Mouse (Mus musculus) testis, adult 2 months (tissue): ENCODE data around the gene Gm7534.

ENCODE experiments used
- CTCF ChIP-seq: fragments of 200-500 bp; IDR thresholded peaks from 2 replicates; pipeline ENCODE4 v1.5.1; 2012; ENCODE audit warnings: low read depth, mild to moderate bottlenecking, inconsistent platforms, low read length, moderate library complexity; ENCODE audit not compliant: control insufficient read depth, insufficient read depth, insufficient replicate concordance
- POLR2A ChIP-seq: fragments of 200-500 bp; IDR thresholded peaks from 2 replicates; pipeline ENCODE4 v1.6.1; 2012; ENCODE audit warnings: low read depth, mild to moderate bottlenecking, inconsistent platforms, low read length, moderate library complexity; ENCODE audit not compliant: control insufficient read depth

DNA sequence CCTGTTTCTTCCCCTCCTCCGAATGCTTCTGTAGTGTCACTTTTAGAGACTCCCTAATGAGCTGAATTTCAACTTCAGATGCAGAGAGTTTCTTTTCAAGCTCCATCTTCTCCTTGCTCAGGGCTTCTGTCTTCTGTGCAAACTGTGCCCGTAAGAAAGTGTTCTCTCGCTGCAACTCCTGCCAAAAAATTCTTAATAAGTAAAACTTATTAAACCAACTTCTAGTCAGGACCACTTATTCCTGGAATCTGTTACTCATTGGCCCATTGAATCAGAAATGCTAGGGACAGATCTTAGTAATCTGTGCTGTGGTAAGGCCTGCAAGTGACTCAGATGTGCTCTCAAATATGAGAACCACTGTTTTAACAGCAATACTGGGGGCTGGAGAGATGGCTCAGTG is 50.7 kb downstream of the Gm7534 start:
- TF ChIP-seq CTCF (no peak), POLR2A (no peak)
